13 mouse cellular contexts compared by ENCODE assay signal in the genomic region with DNA sequence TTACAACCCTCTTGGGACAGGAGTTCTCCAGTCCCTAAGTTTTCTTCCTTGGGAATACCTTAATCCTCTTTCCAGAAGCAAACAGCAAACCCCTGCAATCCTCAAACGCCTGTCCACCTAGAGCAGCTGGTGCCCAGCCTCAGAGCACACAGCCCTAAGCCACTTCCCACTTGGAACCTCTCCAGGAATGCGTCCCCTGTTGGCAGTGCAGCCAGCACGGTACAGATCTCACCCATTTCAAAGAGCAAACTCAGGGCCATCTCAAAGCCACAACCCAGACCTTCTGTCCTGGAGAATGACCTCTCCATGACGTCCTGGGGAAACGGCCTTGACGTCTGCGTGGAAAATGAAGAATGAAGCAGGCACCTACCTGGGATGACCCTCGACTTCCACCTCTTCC.
DNase-seq lines count a peak whose midpoint lies in the region; ATAC-seq and TF ChIP-seq lines count a peak whose summit lies in the region.
"Had no signal": no experiment of that assay in that cellular context is flagged by ENCODE, and none has a peak within 500 bp of the region (broad histone marks: within the 10 kb centered on the region; RNA-seq: fewer than 3 reads in every experiment).

No protein-coding gene starts in this region.

- no peaks in the 10 kb centered on the region for H3K36me3 ChIP-seq in heart, embryonic 11.5 days (ENCODE audit: control insufficient read depth, insufficient read depth, low read length)
- H3K36me3 ChIP-seq in midbrain, postnatal 0 days (ENCODE audit: insufficient read depth, low read length): no peaks in the 10 kb centered on the region
- no peaks in the 10 kb centered on the region for H3K36me3 ChIP-seq in midbrain, embryonic 10.5 days
- H3K36me3 ChIP-seq: liver, embryonic 15.5 days; midbrain, embryonic 15.5 days; neural tube, embryonic 13.5 days had no signal

- H3K4me2 ChIP-seq in heart, embryonic 11.5 days: no peak overlapping the region
- H3K4me2 ChIP-seq in midbrain, postnatal 0 days (ENCODE audit: low read depth, low read length, poor library complexity, severe bottlenecking): no peak overlapping the region
- H3K4me2 ChIP-seq: hindbrain, embryonic 14.5 days; liver, embryonic 15.5 days; midbrain, embryonic 15.5 days; neural tube, embryonic 13.5 days had no signal

- DNase-seq in heart, postnatal 10 days: peak; percentile 30 to 41
- peak; percentile 67 for DNase-seq in midbrain, postnatal 0 days (ENCODE audit: low spot score)
- no peak for DNase-seq in midbrain, embryonic 10.5 days (ENCODE audit: low spot score)
- DNase-seq in adrenal gland, postnatal 4 days (ENCODE audit: low spot score in 2 of 2): peak; percentile 11 to 38
- DNase-seq in lung, postnatal 4 days: peak; percentile 17 to 34
- DNase-seq in thymus, postnatal 0 days (ENCODE audit: low spot score): no peak
- DNase-seq: right cerebral cortex, postnatal 25 days had no signal

- no peak overlapping the region for H3K4me3 ChIP-seq in heart, embryonic 11.5 days (ENCODE audit: low read depth, low read length)
- H3K4me3 ChIP-seq in midbrain, postnatal 0 days (ENCODE audit: low read depth, low read length): no peak overlapping the region
- H3K4me3 ChIP-seq in midbrain, embryonic 10.5 days: no peak overlapping the region
- H3K4me3 ChIP-seq: liver, embryonic 15.5 days; midbrain, embryonic 15.5 days; neural tube, embryonic 13.5 days had no signal

- no peak overlapping the region for H3K27ac ChIP-seq in heart, embryonic 11.5 days (ENCODE audit: low read depth, low read length)
- no peak overlapping the region for H3K27ac ChIP-seq in midbrain, postnatal 0 days (ENCODE audit: low read depth, low read length)
- H3K27ac ChIP-seq in midbrain, embryonic 10.5 days (replicated peaks): no peak overlapping the region
- H3K27ac ChIP-seq: hindbrain, embryonic 14.5 days; liver, embryonic 15.5 days; midbrain, embryonic 15.5 days; neural tube, embryonic 13.5 days had no signal

- TF ChIP-seq CTCF in midbrain, postnatal 0 days (IDR thresholded peaks at IDR 0.05): peak; percentile 33; the same call in 1 of the 2 replicates

- WGBS in heart, embryonic 11.5 days (ENCODE audit: insufficient replicate concordance): 52% methylated on average over 8 of the region's 8 CpGs
- 50% methylated on average over 8 of the region's 8 CpGs for WGBS in midbrain, postnatal 0 days
- 72% methylated on average over 8 of the region's 8 CpGs for WGBS in midbrain, embryonic 10.5 days

- no peak overlapping the region for H3K9ac ChIP-seq in heart, embryonic 11.5 days (ENCODE audit: low read depth, low read length)
- no peak overlapping the region for H3K9ac ChIP-seq in midbrain, postnatal 0 days (replicated peaks; ENCODE audit: low read length, poor library complexity, severe bottlenecking)
- H3K9ac ChIP-seq: hindbrain, embryonic 14.5 days; liver, embryonic 15.5 days; midbrain, embryonic 15.5 days; neural tube, embryonic 13.5 days had no signal

- no peaks in the 10 kb centered on the region for H3K27me3 ChIP-seq in heart, embryonic 11.5 days (ENCODE audit: control insufficient read depth, insufficient read depth, low read length)
- H3K27me3 ChIP-seq in midbrain, postnatal 0 days (ENCODE audit: insufficient read depth, low read length): no peaks in the 10 kb centered on the region
- H3K27me3 ChIP-seq in midbrain, embryonic 10.5 days (ENCODE audit: low read depth, poor library complexity, severe bottlenecking): no peaks in the 10 kb centered on the region
- H3K27me3 ChIP-seq: liver, embryonic 15.5 days; midbrain, embryonic 15.5 days; neural tube, embryonic 13.5 days had no signal

- H3K4me1 ChIP-seq in heart, embryonic 11.5 days (ENCODE audit: control insufficient read depth, insufficient read depth, low read length): no peaks in the 10 kb centered on the region
- no peaks in the 10 kb centered on the region; the same call in 1 of the 2 replicates for H3K4me1 ChIP-seq in midbrain, postnatal 0 days (ENCODE audit: insufficient read depth, low read length)
- H3K4me1 ChIP-seq in midbrain, embryonic 10.5 days: peaks cover 11% of the 10 kb centered on the region
- H3K4me1 ChIP-seq: liver, embryonic 15.5 days had no signal

- H3K9me3 ChIP-seq in heart, embryonic 11.5 days (replicated peaks; ENCODE audit: control insufficient read depth, low read length): no peaks in the 10 kb centered on the region
- no peaks in the 10 kb centered on the region for H3K9me3 ChIP-seq in midbrain, postnatal 0 days (ENCODE audit: low read length)
- H3K9me3 ChIP-seq in midbrain, embryonic 10.5 days (replicated peaks): no peaks in the 10 kb centered on the region
- H3K9me3 ChIP-seq: liver, embryonic 15.5 days; midbrain, embryonic 15.5 days; neural tube, embryonic 13.5 days had no signal

- ATAC-seq in heart, embryonic 11.5 days (replicated peaks; ENCODE audit: insufficient number of reproducible peaks, low FRiP score, low TSS enrichment): no peak
- no peak for ATAC-seq in midbrain, postnatal 0 days (ENCODE audit: low FRiP score)
- no peak for ATAC-seq in activated CD4-positive, CD25-positive, alpha-beta regulatory T cell, adult 4 months
- ATAC-seq: midbrain, embryonic 15.5 days had no signal

- intact Hi-C loops in heart, postnatal 10 days (cut with DNase I): no loop called here

Comparison
In these comparisons a context has a peak if more than half of its experiments do, and no peak if none do; other contexts are left out.
1. DNase-seq: peak in heart, postnatal 10 days (2 of 2), midbrain, postnatal 0 days (single experiment), adrenal gland, postnatal 4 days (2 of 2) and lung, postnatal 4 days (2 of 2); none in midbrain, embryonic 10.5 days (single experiment) and thymus, postnatal 0 days (single experiment).